Mouse (Mus musculus) CD8-positive naive resting alpha-beta T cell, adult 2 months (primary cell): Measurements from ENCODE around the gene Tkt.

Experiments
- DNase-seq, 2 experiments: peaks; one replicate each; pipeline ENCODE4 v3.0.0; 2022; ENCODE audit warnings: low read depth in 2 of 2, low spot score in 2 of 2

Gene Tkt

GRCm38 (mm10) chr14:30618746-30619275 lies 70.7 kb downstream of the Tkt start:
- no peak for DNase-seq

GRCm38 (mm10) chr14:30619982-30620578 lies 71.9 kb downstream of the Tkt start:
- DNase-seq = no peak

GRCm38 (mm10) chr14:30622130-30622529 lies 74.0 kb downstream of the Tkt start:
- DNase-seq = no peak

- DNase-seq = no peak
Measured at GRCm38 (mm10) chr14:30622556-30622955, 74.4 kb downstream of the Tkt start.
